Mouse (Mus musculus) layer of hippocampus, adult 18-20 months (tissue): Measurements from ENCODE around the gene S100a14. TPM values are rescaled to one million over a fixed set of nuclear protein-coding genes. Genes with fewer than 3 reads are reported as not detected.

Experiments used
- DNase-seq, 2 experiments: peaks; one replicate each; pipeline ENCODE4 v3.0.0; 2022; ENCODE audit warnings: low spot score in 2 of 2
- long read RNA-seq: library from polyadenylated mRNA; stranded (forward); transcript quantifications from one replicate; pipeline ENCODE4 v2.0.0, GENCODE M21; 2021
- total RNA-seq, 2 experiments: library from RNA; stranded (reverse); gene quantifications; 2 replicates each; pipeline ENCODE4 v1.2.3; 2021

S100a14 gene
- 1 to 10 TPM in 1 of 2 experiments, under 1 TPM in 1; 0.62 to 1.5 TPM for total RNA-seq
- long read RNA-seq, result 0 reads

GRCm38 (mm10) chr3:90526580-90526979 lies at the start of gene S100a14:
S100a14 (plus strand) TSS chr3:90526856.
- no peak for DNase-seq

GRCm38 (mm10) chr3:90486998-90487397 lies 39.7 kb upstream of the S100a14 start:
- no peak for DNase-seq

- DNase-seq, result no peak
These were observed 38.1 kb upstream of the S100a14 start for GRCm38 (mm10) chr3:90488576-90488975.

GRCm38 (mm10) chr3:90490696-90491256 lies 35.9 kb upstream of the S100a14 start, which contains the start of gene Snapin:
Snapin (minus strand) TSS chr3:90491033.
- DNase-seq, result peak; percentile 91 to 97

- DNase-seq, result peak in 1 of 2 experiments; percentile 44
These were observed 35.3 kb upstream of the S100a14 start for GRCm38 (mm10) chr3:90491350-90491749.

GRCm38 (mm10) chr3:90493831-90494540 lies 32.7 kb upstream of the S100a14 start:
- DNase-seq, result no peak

GRCm38 (mm10) chr3:90495850-90496525 lies 30.7 kb upstream of the S100a14 start:
- DNase-seq, result no peak

GRCm38 (mm10) chr3:90497597-90497996 lies 29.1 kb upstream of the S100a14 start:
- no peak for DNase-seq

GRCm38 (mm10) chr3:90503444-90503843 lies 23.2 kb upstream of the S100a14 start:
- DNase-seq, result no peak

- no peak for DNase-seq
These were observed 21.4 kb upstream of the S100a14 start for GRCm38 (mm10) chr3:90505216-90505615.

- DNase-seq, result no peak
These were observed 20.3 kb upstream of the S100a14 start for GRCm38 (mm10) chr3:90506362-90506761.

- DNase-seq, result no peak
These were observed 18.2 kb upstream of the S100a14 start for GRCm38 (mm10) chr3:90508287-90508949.

GRCm38 (mm10) chr3:90508950-90509746 lies 17.5 kb upstream of the S100a14 start, which contains the start of gene Chtop:
Chtop (minus strand) TSS chr3:90509498.
- DNase-seq, result peak; percentile 98 to 99

GRCm38 (mm10) chr3:90509747-90510123 lies 16.9 kb upstream of the S100a14 start:
- DNase-seq, result no peak

- no peak for DNase-seq
These were observed 14.4 kb upstream of the S100a14 start for GRCm38 (mm10) chr3:90512276-90512675.

- DNase-seq, result no peak
These were observed 13.6 kb upstream of the S100a14 start for GRCm38 (mm10) chr3:90512948-90513642.

- DNase-seq, result peak in 1 of 2 experiments; percentile 52
These were observed 12.7 kb upstream of the S100a14 start, which contains the start of the genes S100a1 and S100a13 for GRCm38 (mm10) chr3:90513796-90514590. S100a1 (minus strand) TSS chr3:90514392. S100a13 (plus strand) TSS chr3:90514435.

- DNase-seq, result no peak
These were observed 12.0 kb upstream of the S100a14 start for GRCm38 (mm10) chr3:90514691-90515090.

GRCm38 (mm10) chr3:90515242-90515641 lies 11.4 kb upstream of the S100a14 start:
- DNase-seq, result no peak
